Mouse (Mus musculus): Measurements from ENCODE around the gene Nfkbiz.

The Nfkbiz gene

GRCm38 (mm10) chr16:55804799-55805198 is 33.9 kb downstream of the Nfkbiz start:
- no peak for DNase-seq (ENCODE audit: low read depth, low spot score)

GRCm38 (mm10) chr16:55801629-55802028 is 37.1 kb downstream of the Nfkbiz start:
- no peak for DNase-seq (ENCODE audit: low read depth, low spot score)

- no peak for DNase-seq (ENCODE audit: low read depth, low spot score)
Observed at GRCm38 (mm10) chr16:55798845-55799244, 39.9 kb downstream of the Nfkbiz start.

- DNase-seq (ENCODE audit: low read depth, low spot score), result no peak
Observed at GRCm38 (mm10) chr16:55790326-55790725, 48.4 kb downstream of the Nfkbiz start.

GRCm38 (mm10) chr16:55789291-55789690 is 49.4 kb downstream of the Nfkbiz start:
- DNase-seq (ENCODE audit: low read depth, low spot score), result no peak

GRCm38 (mm10) chr16:55788671-55789070 is 50.0 kb downstream of the Nfkbiz start:
- no peak for DNase-seq (ENCODE audit: low read depth, low spot score)

- no peak for DNase-seq (ENCODE audit: low read depth, low spot score)
Observed at GRCm38 (mm10) chr16:55787385-55788072, 51.2 kb downstream of the Nfkbiz start.

GRCm38 (mm10) chr16:55784379-55784778 is 54.3 kb downstream of the Nfkbiz start:
- DNase-seq (ENCODE audit: low read depth, low spot score), result no peak

GRCm38 (mm10) chr16:55783923-55784322 is 54.8 kb downstream of the Nfkbiz start:
- DNase-seq (ENCODE audit: low read depth, low spot score), result no peak

GRCm38 (mm10) chr16:55782911-55783310 is 55.8 kb downstream of the Nfkbiz start:
- no peak for DNase-seq (ENCODE audit: low read depth, low spot score)

- DNase-seq (ENCODE audit: low read depth, low spot score), result no peak
Observed at GRCm38 (mm10) chr16:55781809-55782208, 56.9 kb downstream of the Nfkbiz start.

GRCm38 (mm10) chr16:55780958-55781558 is 57.6 kb downstream of the Nfkbiz start:
- DNase-seq (ENCODE audit: low read depth, low spot score), result no peak

- no peak for DNase-seq (ENCODE audit: low read depth, low spot score)
Observed at GRCm38 (mm10) chr16:55776329-55776728, 62.4 kb downstream of the Nfkbiz start.

- DNase-seq (ENCODE audit: low read depth, low spot score), result no peak
Observed at GRCm38 (mm10) chr16:55770247-55770646, 68.5 kb downstream of the Nfkbiz start.
